Mouse (Mus musculus): Measurements from ENCODE around the gene Plekhg6. TPM values are rescaled to one million over a fixed set of nuclear protein-coding genes. Genes with fewer than 3 reads are reported as not detected.

The Plekhg6 gene
- total and polyA plus RNA-seq, 2 experiments from 2014 or later = 0.16 to 1.00 TPM

- no peaks in the 10 kb centered on the region for H3K36me3 ChIP-seq (ENCODE audit: insufficient read depth)
- H3K9me3 ChIP-seq (ENCODE audit: low read length) = no peaks in the 10 kb centered on the region
- 12% methylated on average over 16 of the region's 20 CpGs for WGBS
- ATAC-seq (peak; percentile 7; the same call in 1 of the 2 replicates), DNase-seq (no peak)
- H3K4me1 ChIP-seq (ENCODE audit: insufficient read depth) = no peaks in the 10 kb centered on the region
- no peaks in the 10 kb centered on the region for H3K27me3 ChIP-seq (ENCODE audit: insufficient read depth, low read length)
- H3K4me2 ChIP-seq (ENCODE audit: low read depth) = peak overlapping the region; percentile 46
- H3K4me3 ChIP-seq (ENCODE audit: low read depth, low read length) = peak overlapping the region; percentile 34
- H3K27ac ChIP-seq (ENCODE audit: low read depth, low read length) = no peak overlapping the region
- no peak for TF ChIP-seq CTCF (IDR thresholded peaks at IDR 0.05; ENCODE audit: low read depth)
- peak overlapping the region; percentile 14 for H3K9ac ChIP-seq
Observed at GRCm38 (mm10) chr6:125350231-125350994, 30.2 kb downstream of the Plekhg6 start.

DNA sequence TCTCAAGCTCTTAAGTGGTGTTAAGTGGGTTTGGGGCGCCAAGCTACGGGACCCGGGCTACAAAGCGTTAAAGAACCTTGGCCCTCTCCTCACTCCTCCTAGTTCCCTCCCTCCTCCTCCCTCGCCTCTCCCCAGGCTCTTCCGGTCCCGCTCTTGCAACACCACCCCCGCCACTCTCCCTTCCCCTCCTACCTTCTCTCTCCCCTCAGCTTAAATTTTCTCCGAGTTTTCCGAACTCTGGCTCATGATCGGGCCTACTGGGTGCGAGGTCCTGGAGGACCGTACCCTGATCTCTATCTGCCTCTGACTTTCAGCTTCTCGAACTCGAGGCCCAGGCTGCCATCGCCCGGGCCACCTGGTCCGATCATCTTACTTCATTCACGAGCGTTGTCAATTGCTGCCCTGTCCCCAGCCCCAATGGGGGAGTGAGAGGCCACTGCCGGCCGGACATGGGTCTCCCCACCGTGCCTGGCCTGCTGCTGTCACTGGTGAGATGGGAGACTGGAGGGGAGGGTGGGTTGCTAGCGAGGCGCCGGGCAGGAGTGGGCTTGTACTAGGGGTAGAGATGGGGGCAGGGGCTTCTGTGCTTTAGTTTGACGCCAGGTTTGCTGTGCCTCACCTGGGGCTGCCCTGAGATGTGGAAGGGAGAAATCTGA lies 30.9 kb downstream of the Plekhg6 start:
- peak overlapping the region; percentile 34 for H3K4me3 ChIP-seq (ENCODE audit: low read depth, low read length)
- peak overlapping the region; percentile 46 for H3K4me2 ChIP-seq (ENCODE audit: low read depth)
- TF ChIP-seq CTCF (IDR thresholded peaks at IDR 0.05; ENCODE audit: low read depth) = no peak
- peak; percentile 36 for DNase-seq
- H3K4me1 ChIP-seq (ENCODE audit: insufficient read depth) = no peaks in the 10 kb centered on the region
- no peaks in the 10 kb centered on the region for H3K27me3 ChIP-seq (ENCODE audit: insufficient read depth, low read length)
- H3K27ac ChIP-seq (ENCODE audit: low read depth, low read length) = no peak overlapping the region
- no peaks in the 10 kb centered on the region for H3K36me3 ChIP-seq (ENCODE audit: insufficient read depth)
- H3K9ac ChIP-seq = peak overlapping the region; percentile 14
- H3K9me3 ChIP-seq (ENCODE audit: low read length) = no peaks in the 10 kb centered on the region
- ATAC-seq = peak; percentile 68; the same call in 1 of the 2 replicates
- WGBS = 3% methylated on average over 27 of the region's 27 CpGs

DNA sequence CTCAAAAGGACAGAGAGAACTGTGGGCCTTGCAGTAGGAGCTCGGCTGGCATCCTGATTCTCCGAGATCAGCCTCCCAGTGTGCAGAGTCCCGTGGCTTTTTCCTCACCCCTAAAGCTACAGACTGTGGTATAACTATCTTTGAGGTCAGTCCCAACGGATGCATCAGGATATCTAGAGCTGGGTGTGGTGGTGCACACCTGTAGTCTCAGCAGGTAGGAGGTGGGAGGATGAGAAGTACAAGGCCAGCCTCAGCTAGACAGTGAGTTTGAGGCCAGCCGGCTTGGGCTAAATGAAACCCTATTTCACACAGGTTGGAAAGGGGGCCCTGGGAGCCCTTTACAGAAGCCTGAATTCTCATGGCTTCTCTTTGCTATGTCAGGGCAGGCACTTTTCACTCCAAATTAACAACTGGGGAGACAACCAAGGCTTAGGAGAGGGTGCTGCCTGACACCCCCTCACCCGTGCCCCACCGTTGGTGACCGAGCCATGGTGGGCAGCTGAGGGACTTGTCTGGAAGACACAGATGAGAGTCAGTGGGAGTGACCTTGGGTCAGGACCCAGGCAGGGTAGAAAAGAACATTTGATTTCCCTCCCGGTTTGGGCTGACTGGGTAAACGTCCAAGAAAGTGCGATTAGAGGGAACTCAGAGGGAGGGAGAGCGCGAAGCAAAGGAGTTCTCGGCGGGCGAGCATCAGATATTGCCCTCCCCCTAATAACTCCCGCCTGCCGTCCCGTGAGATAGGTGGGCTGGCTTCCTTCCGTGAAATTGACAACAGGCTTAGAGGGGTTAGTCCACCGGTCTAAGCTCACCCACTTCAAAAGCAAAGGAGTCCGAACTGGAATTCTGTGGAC lies 31.6 kb downstream of the Plekhg6 start, which contains the start of gene Tnfrsf1a:
Tnfrsf1a (plus strand) TSS at position 642 of the 854 bp plus-strand sequence.
- peak within 1 kb of the TSS; percentile 46 for H3K4me2 ChIP-seq (ENCODE audit: low read depth)
- no peak within 1 kb of the TSS for H3K27ac ChIP-seq (ENCODE audit: low read depth, low read length)
- H3K27me3 ChIP-seq (ENCODE audit: insufficient read depth, low read length) = no peaks in the 10 kb centered on the region
- H3K9ac ChIP-seq = peak within 1 kb of the TSS; percentile 14
- no peak for DNase-seq
- TF ChIP-seq CTCF (IDR thresholded peaks at IDR 0.05; ENCODE audit: low read depth) = no peak
- H3K4me3 ChIP-seq (ENCODE audit: low read depth, low read length) = peak within 1 kb of the TSS; percentile 34
- WGBS = 8% methylated on average over 22 of the region's 22 CpGs
- H3K4me1 ChIP-seq (ENCODE audit: insufficient read depth) = no peaks in the 10 kb centered on the region
- H3K9me3 ChIP-seq (ENCODE audit: low read length) = no peaks in the 10 kb centered on the region
- no peak for ATAC-seq
- no peaks in the 10 kb centered on the region for H3K36me3 ChIP-seq (ENCODE audit: insufficient read depth)

DNA sequence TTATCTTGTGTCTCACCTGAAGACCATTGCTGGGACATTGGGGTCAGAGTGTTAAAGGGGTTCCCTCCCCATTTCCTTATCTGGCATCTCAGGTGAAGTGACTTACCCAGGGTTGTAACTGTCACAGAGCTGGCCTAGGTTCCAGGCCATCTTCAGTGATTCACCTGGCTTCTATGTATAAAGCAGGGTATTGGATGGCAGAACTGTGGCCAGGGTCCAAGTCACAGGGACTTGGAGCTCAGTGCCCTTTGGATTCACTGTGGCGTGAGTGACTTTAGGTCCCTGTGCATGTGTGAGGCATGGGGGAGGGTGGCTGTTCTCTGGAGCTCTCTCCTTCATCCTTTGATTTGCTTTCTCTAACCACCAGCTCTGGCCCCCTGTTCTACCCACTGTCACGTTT lies 34.6 kb downstream of the Plekhg6 start:
- H3K4me2 ChIP-seq (ENCODE audit: low read depth) = no peak overlapping the region
- ATAC-seq = no peak
- no peaks in the 10 kb centered on the region for H3K4me1 ChIP-seq (ENCODE audit: insufficient read depth)
- no peaks in the 10 kb centered on the region for H3K9me3 ChIP-seq (ENCODE audit: low read length)
- WGBS = 61% methylated on average over 2 of the region's 2 CpGs
- H3K4me3 ChIP-seq (ENCODE audit: low read depth, low read length) = no peak overlapping the region
- no peak overlapping the region for H3K27ac ChIP-seq (ENCODE audit: low read depth, low read length)
- no peaks in the 10 kb centered on the region for H3K36me3 ChIP-seq (ENCODE audit: insufficient read depth)
- H3K9ac ChIP-seq = no peak overlapping the region
- no peak for TF ChIP-seq CTCF (IDR thresholded peaks at IDR 0.05; ENCODE audit: low read depth)
- H3K27me3 ChIP-seq (ENCODE audit: insufficient read depth, low read length) = no peaks in the 10 kb centered on the region
- DNase-seq = no peak

DNA sequence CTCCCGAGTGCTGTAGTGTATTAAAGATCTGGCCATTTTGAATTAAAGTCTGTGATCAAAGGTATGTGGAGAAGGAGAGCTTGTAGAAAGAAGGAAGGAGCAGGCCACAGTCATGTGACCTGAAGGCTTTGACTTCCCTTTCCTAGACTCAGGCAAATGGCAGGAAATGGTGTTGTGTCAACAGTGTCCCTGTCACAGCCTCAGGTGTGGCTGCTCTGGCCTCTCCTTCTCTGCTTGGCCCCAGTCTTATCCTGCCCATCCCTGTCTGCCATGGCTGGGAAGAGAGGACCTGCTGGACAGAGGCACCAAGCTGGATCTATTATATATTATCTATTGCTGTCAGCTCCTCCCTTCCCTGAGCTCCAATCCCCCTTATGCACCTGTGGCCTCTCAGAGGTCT lies 35.0 kb downstream of the Plekhg6 start:
- 67% methylated on average over 1 of the region's 1 CpGs for WGBS
- no peak overlapping the region for H3K4me3 ChIP-seq (ENCODE audit: low read depth, low read length)

GRCm38 (mm10) chr6:125344866-125345265 lies 35.7 kb downstream of the Plekhg6 start:
- DNase-seq (no peak), ATAC-seq (no peak)
- Histone ChIP-seq H3K4me3 (ENCODE audit: low read depth, low read length) (no peak overlapping the region), H3K4me2 (ENCODE audit: low read depth) (no peak overlapping the region), H3K27ac (ENCODE audit: low read depth, low read length) (no peak overlapping the region), H3K4me1 (ENCODE audit: insufficient read depth) (no peaks in the 10 kb centered on the region), H3K9me3 (ENCODE audit: low read length) (no peaks in the 10 kb centered on the region), H3K36me3 (ENCODE audit: insufficient read depth) (no peaks in the 10 kb centered on the region), H3K9ac (no peak overlapping the region), H3K27me3 (ENCODE audit: insufficient read depth, low read length) (no peaks in the 10 kb centered on the region)
- WGBS = 69% methylated on average over 4 of the region's 4 CpGs
- TF ChIP-seq CTCF (IDR thresholded peaks at IDR 0.05; ENCODE audit: low read depth) = no peak

More for the DNA sequence above, 35.0 kb downstream of the Plekhg6 start:
- Histone ChIP-seq H3K27ac (ENCODE audit: low read depth, low read length) (no peak overlapping the region), H3K36me3 (ENCODE audit: insufficient read depth) (no peaks in the 10 kb centered on the region), H3K9me3 (ENCODE audit: low read length) (no peaks in the 10 kb centered on the region), H3K27me3 (ENCODE audit: insufficient read depth, low read length) (no peaks in the 10 kb centered on the region), H3K4me1 (ENCODE audit: insufficient read depth) (no peaks in the 10 kb centered on the region), H3K4me2 (ENCODE audit: low read depth) (no peak overlapping the region), H3K9ac (no peak overlapping the region)
- no peak for ATAC-seq
- DNase-seq = no peak
- TF ChIP-seq CTCF (IDR thresholded peaks at IDR 0.05; ENCODE audit: low read depth) = no peak

All from forebrain, postnatal 0 days (tissue).